Mouse (Mus musculus) left cerebral cortex, postnatal 10 days (tissue): ENCODE results near the gene Ifi47. TPM values are rescaled to one million over a fixed set of nuclear protein-coding genes. Genes with fewer than 3 reads are reported as not detected.

Experiments
- DNase-seq, 2 experiments: peaks; one replicate each; pipeline ENCODE4 v3.0.0; 2021 to 2022; ENCODE audit warnings: low spot score in 2 of 2, mixed read lengths in 1 of 2; ENCODE audit errors: extremely low spot score in 1 of 2
- intact Hi-C: fragments of 180-260 bp; cut with DNase I; formaldehyde crosslinking; loops from one replicate; pipeline ENCODE4 v1.15.1; 2025
- total RNA-seq, 2 experiments: library from RNA; stranded (reverse); gene quantifications; 2 replicates each; pipeline ENCODE4 v1.2.3; 2021

Gene Ifi47
- total RNA-seq, 2 experiments from 2014 or later, result 0.45 to 0.61 TPM

DNA sequence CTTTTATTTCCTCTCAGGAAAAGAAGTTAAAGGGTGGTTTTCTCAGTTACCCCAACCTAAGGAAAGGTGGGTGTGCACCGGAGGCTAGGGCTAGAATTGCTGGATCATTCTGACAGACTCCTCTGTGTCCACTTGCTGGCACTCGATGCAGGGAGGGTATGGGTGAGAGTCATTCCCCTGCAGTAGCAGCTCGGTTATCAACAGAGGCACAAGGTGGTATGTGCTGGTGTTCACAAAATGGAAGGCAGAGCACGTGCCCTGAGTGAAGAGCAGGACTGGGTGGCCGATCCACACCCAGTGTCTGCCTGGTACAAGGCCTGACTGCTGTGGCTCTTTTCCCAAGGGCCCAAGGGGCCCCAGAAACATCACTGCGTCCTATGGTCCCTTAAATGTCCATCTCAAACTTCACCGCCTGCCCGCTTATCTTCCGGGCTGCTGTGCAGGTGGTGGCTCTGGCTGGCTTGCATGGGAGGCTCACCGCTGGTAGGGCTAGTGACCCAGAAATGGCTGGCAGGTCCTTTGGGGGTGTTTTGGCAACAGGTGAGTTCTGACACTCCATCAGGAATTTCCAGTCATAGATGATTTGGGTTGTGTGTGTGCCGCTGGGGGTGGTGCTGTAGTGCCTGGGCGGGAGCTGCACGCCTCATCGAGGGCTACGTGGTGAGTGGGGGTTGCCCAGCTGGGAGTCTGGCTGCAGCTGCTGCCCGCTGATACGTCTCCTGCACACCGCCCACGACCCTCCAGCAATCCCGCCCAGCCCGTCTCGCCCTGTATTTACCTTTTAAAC is 11.6 kb downstream of the Ifi47 start:
- DNase-seq, result peak in 1 of 2 experiments; percentile 54
- intact Hi-C loops, result no loop called here

DNA sequence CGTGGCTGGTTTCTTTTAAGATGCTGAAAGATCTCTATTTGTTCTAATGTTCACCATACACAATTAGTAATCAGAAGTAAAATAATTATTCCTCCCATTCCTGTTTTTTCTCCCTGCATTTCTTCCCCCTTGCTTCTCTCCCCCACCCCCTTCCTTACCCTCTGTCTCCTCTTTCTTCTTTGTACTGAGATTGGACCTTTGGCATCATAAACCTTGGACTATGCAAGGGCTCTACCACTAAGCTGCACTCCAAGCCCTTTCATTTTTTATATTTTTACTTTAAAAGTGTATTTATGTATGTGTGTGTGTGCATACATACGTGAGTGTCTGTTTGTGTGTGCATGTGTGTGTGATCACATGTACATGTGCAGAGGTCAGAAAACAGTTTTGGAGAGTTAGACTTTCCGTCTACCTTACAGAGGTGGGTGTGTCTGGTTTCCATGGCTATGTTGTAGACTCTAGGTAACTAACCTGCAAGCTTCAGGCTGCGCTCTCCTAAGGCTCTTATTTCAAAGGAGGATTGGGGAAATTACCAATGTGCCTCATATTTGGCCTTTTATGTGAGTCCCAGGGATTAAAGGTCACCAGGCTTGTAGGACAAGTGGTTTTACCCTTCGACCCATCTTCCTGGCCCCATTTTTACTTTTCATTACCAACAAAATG is 12.7 kb downstream of the Ifi47 start:
- intact Hi-C loops, result no loop called here
- no peak for DNase-seq

DNA sequence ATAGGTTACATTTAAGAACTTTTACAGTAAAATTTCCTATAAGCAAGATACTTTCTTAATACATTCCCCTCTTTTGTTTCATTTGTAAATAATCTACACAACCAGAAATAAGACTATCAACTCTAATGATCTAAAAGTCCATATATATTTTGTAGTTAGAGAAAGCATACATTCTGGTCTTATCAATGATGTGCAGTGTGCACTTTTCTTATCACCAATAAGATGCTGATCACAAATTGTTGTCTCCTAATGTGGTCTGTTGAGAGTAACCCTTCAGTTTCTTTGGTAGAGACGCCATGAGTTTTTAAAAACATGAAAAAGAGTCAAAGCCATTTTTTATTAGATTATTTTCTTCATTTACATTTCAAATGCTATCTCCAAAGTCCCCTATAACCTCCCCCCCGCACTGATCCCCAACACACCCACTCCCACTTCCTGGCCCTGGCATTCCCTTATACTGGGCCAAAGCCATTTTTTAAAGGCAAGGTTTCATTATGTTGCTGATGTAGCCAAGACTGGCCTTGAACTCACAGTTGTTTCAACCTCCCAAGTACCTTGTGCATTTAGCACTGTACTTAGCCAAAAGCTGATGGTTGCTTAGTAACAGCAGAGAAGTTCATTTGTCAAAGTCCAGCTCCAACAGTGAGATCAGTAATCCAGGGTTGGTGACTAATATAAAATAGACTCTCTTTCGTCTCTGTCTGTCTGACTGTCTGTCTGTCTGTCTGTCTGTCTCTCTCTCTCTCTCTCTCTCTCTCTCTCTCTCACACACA is 13.5 kb downstream of the Ifi47 start:
- DNase-seq, result no peak
- intact Hi-C loops, result no loop called here

DNA sequence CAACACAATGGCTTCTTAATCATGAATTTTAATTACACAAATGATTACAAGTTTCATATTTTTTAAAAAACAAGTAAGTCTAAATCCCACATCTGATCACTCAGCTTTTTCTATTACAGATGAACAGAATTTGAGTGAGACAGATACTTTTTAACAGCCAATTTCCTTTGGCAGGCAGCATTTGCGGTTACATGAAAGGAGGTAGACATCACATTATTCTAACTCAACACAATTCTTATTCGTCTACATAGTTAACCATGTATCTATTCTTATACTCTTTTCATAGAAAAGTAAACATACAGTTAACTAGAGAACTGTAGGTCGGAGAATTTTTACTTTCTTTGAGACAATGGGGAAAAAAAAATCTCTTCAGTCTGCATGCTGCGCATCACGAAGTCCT is 14.2 kb downstream of the Ifi47 start:
- no peak for DNase-seq
- intact Hi-C loops, result no loop called here

DNA sequence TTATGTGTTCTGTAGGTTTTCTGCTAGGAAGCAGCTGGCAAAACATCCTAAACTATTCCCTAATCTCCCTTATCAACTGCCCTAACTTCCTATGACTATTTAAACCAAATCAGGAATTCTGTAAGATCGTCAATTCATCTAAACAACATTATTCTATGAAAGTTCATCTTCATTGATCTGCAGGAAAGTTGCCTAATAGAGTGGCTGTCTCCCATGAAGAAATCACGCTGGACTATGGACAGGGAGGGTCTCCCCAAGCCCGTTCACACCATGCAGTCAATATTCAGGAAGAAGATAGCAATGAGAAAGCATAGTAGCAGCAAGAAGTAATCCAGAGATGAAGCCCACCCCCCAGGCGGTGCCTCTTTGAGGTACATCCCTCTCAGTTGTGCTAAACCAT is 14.8 kb downstream of the Ifi47 start:
- intact Hi-C loops, result no loop called here
- DNase-seq, result no peak

DNA sequence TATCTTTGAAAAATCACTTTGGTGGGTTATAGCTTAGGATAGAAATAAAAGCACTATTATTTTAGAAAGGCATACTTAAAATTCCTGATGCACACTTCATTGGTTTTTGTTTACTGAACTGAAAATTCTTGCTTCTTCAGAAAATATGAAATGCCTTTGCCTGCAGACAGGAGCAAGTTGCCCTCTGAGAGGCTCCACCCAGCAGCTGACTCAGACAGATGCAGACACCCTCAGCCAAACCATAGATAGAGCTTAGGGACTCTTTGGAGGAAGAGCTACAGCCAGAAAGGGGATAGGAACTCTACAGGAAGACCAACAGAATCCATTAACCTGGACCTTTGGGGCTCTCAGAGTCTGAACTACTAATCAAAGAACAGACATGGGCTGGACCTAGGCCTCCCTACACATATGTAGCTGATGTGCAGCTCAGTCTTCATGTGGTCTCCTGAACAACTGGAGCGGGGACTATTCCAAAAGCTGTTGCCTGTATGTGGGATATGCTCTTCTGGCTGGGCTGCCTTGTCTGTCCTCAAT is 15.7 kb downstream of the Ifi47 start:
- DNase-seq, result no peak
- intact Hi-C loops, result no loop called here

DNA sequence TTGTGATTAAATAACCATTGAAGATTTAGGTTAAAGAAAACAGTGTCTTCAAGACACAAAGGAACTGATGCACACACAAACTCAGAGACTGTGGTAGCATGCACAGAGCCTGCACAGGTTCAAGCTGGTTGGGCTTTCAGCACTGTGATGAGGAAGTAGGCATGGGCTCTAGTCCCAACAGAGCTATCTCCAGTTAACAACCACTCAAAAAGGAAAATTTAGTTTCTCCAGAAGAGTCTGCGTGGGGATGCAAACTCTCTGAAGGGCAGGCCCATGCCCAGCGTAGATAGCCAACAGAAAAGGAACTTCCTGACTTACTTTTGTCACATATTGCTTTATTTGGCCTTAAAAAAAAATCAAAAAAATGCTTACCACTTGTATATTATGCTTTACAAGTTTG is 16.4 kb downstream of the Ifi47 start:
- intact Hi-C loops, result no loop called here
- no peak for DNase-seq

DNA sequence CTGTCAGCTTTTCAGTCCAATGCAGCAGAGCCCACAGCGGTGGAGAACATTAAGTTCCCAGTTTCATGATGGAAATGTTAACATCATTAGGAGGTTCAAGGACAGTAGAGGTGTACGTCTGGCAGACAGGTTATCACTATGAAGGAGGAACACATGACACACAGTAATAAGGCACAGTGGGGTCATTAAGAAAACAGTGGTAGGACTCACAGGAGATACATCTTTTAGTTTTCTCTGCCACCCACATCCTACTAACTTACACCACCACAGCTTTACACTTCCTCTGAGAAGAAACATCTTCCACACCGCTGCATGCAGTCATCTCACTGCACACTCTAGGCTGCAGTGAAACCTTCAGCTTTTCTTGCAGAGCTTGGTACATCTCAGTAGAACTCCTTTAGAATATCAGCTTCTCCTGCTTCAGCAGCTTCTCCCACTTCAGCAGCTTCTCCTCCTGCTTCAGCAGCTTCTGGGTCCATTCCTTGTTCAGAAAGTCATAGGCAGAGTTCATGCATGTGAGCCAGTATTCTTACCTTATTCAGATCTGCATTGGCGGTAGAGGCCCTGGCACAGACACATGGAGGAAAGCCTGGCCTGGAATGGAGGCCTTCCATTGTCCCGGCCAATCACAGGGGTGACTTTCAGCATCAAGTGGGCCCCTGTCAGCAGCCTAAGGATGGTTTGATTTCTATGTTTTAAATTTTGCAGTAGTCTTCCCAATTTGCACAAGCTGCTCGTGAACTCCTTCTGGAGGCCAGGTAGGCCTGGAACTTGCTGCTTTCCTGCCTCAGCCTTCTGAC is 17.7 kb downstream of the Ifi47 start:
- intact Hi-C loops, result no loop called here
- DNase-seq, result no peak

DNA sequence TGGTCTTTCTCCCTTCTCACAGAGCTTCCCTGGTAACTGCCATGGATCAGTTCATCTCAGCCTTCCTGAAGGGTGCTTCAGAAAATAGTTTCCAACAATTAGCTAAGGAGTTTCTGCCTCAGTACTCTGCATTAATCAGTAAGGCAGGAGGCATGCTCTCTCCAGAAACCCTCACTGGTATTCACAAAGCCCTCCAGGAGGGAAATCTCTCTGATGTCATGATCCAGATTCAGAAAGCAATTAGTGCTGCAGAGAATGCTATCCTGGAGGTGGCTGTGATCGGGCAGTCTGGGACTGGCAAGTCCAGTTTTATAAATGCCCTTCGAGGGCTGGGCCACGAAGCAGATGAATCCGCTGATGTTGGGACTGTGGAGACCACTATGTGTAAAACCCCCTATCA is 19.0 kb downstream of the Ifi47 start:
- intact Hi-C loops, result no loop called here
- DNase-seq, result no peak

DNA sequence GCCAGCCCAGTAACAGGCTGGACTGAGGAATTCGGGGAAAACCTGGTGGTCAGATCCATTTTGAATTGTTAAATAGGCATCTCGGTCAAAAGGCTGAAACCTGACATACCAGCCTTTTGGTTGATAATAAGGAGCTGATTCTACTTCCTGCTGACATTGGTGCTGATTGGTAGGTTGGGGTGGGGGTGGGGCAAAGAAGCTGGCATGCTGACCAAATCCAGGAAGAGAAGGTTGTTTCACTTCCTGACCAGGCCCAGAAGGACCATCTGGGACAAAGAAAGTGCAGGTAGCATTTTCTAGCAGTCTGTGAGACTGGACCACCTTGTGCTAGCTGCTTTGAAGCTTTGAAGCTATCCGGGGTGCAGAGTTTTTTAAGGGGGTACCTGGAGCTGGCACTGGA is 24.0 kb downstream of the Ifi47 start:
- intact Hi-C loops, result no loop called here
- no peak for DNase-seq

DNA sequence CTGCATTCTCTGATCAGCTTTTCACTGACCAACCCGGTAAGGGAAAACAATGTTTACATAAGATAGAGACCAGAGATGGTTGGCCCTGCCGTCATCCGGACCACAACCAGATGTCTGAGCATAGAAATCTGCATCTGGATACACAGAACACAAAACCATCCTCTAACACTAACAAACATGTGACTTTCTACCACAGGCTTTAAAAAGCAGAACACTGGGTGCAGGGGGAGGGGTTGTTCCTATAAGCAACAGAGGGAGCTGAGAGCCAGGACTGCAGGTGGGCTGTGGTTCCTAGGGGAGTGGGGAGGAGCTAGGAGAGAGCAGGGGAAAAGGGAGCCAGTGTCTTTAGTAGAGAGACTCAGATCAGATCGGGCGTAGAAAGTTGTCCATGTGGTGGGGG is 25.1 kb downstream of the Ifi47 start:
- no peak for DNase-seq
- intact Hi-C loops, result no loop called here

DNA sequence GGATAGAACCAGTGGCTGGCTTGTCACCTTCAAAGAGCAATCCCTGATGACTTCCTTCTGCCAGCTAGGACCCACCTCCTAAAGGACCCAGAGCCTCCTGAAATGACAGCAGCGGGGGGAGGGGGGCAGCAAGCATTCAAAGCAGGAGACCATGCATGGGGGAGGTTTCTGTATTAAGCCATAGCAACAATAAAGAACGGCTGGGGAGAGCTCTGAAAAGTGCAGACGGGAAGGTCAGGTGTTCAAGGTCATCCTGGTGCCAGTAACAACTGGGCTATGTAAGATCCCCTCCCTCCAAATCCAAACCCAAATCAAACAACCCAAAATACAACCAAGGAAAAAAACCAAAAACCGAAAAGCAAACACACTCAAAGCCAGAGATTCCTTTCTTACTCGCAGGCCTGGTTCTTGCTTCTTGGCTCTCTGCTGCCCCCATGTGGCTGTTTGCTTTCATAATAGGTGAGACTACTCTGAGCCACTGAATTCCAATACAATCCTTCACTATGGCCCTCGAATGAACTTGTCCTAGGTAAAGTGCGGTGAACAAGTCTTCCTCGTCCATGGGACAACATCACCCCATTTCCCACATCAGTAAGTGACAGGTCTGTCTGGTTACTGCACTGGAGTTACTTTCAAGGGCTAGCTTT is 26.8 kb downstream of the Ifi47 start:
- intact Hi-C loops, result loop anchor here (1.0 kb wide), 1 partner anchor 229 kb away; no protein-coding TSS in a partner anchor
- DNase-seq, result peak; percentile 84 to 90

DNA sequence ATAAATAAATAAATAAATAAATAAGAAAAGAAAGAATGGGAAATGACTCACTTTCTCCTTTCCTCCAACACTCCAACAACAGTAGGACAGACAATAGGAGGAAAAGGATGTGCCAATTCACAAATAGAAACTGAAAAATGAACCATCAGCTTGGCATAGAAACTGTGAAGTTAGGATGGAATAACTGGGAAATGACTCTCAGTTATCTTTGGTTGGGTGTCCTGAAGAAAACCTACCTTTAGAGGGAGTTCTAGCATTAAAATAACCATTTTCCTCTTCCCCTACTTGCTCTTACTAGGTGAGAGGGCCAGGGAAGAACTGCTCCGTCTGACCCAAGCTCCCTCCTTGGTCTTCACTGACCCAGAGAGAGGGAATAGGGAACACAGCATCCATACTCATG is 29.4 kb downstream of the Ifi47 start:
- no peak for DNase-seq
- intact Hi-C loops, result loop anchor here (5.0 kb wide), 1 partner anchor 318 kb away; no protein-coding TSS in a partner anchor

DNA sequence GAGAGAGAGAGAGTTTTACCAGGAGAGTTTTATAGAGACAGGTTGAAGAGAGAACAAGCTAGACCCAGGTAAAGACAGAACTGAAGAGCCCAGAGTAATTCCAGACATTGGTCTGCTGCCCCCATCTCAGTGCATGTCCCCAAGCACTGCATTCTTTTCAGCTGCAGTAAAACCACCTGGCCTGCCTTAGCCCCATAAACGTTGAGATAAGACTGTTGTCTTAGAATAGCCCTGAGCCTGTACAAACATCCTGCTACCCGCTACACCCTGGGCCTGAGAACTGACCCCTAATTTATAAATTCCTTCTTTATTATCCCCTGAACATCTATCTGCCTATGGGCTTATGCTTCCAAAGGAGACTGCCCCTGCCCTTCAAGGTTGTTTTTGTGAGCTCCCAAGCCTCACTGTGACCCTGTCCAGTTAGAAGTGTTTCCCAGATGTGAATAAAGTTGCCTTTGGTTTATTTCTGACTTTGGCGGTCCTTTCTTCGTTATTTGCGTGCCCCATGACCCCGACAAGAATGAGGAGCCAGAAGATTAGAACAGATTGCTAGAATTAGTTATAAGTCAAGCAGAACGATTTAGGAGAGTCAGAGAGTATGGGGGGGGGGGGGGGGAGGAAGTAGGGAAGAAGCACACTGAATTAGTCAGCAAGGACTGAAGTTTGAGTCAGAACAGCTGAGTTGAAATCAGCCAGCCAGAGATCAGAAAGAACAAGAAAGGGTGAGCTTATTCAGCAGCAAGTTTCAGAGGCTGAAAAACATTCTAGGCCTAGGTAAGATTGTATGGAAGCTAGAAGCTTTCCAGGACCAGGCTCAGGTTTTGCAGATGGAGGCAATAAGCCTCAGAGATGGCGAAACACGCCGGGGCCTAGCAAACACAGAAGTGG is 31.5 kb downstream of the Ifi47 start:
- intact Hi-C loops, result loop anchor here (5.0 kb wide), 1 partner anchor 321 kb away; no protein-coding TSS in a partner anchor
- no peak for DNase-seq

DNA sequence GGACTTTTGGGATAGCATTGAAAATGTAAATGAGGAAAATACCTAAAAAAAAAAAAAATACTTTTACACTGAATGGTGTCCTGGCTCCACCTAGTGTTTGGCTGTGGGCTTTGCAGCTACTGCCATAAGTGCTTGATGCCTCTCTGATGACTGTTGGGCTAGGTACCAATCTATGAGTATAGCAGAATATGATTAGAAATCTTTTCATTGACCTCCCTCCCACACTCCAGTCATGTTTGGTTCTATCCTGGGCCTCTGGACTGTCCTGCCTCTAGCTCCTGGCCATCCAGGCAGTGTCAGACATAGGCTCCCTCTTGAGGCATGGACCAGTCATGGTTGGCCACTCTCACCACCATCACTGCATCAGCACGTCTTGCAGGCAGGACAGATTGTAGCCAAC is 32.4 kb downstream of the Ifi47 start:
- DNase-seq, result no peak
- intact Hi-C loops, result loop anchor here (5.0 kb wide), 1 partner anchor 322 kb away; no protein-coding TSS in a partner anchor

DNA sequence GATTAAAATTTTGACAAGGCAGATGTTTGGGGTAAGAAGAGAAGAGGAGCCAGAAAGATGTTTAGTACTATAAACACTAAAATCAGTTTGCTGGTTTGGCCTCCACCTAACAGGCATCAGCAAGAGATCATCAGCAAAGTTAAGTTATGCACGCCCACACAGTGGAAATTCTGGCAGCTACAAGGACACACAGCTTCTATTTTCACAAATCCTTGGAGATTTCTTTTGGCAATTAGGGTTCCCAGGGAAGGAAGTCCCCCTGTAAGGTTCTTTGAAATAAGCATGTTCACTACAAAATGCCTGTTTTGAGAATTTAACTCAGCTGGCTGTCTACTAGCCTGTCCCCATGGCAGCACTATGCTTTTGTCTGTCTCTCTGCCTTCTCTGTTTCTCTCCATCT is 34.6 kb downstream of the Ifi47 start:
- no peak for DNase-seq
- intact Hi-C loops, result loop anchor here (5.0 kb wide), 1 partner anchor 161 kb away; no protein-coding TSS in a partner anchor

DNA sequence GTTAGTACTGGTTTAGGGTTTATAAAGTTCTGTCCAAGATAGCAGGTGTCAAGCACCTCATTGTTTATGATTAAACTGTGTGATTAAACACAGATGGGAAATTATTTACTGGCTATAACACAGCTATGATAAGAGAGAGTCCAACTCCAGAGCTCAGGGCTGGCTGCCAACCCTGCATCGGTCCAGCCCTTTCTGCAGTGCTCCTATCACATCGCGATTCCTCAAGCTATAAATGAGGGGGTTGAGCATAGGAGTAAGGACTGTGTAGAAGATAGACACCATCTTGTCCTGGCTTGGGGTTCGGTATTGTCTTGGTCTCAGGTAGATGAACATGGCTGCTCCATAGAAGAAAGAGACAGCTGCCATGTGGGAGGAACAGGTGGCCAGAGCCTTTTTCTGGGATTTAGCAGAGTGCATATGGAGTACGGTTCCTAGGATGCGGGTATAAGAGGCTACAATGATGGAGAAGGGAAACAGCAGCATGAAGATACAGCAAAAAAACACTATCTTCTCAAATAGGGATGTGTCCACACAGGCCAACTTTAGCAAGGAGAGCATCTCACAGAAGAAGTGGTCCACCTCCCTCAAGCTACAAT is 36.3 kb downstream of the Ifi47 start:
- intact Hi-C loops, result loop anchor here (5.0 kb wide), 1 partner anchor 160 kb away; no protein-coding TSS in a partner anchor
- DNase-seq, result peak in 1 of 2 experiments; percentile 19
